Mouse (Mus musculus) liver, postnatal 0 days (tissue): ENCODE measurements at regions not wholly inside any gene's neighbourhood (a gene's known extent, or its start where the extent isn't known, plus 50 kb on each side); places are given as distances from the start of the nearest gene placed in this dataset.

ENCODE experiments used
- CTCF ChIP-seq: sonication (generic); IDR thresholded peaks from 2 replicates; pipeline ENCODE4 v1.5.1; 2016; ENCODE audit warnings: antibody characterized with exemption, low read depth
- EP300 ChIP-seq: IDR thresholded peaks from 2 replicates; pipeline ENCODE4 v1.6.1; 2016; ENCODE audit warnings: antibody characterized with exemption, low read depth, mild to moderate bottlenecking

GRCm38 (mm10) chr1:146356964-146357363 lies 137.6 kb upstream of the Brinp3 start:
- no peak for TF ChIP-seq EP300
- no peak for TF ChIP-seq CTCF
